Mouse (Mus musculus) ES-Bruce4 (cell line): Measurements from ENCODE around the gene Gpr62. TPM values are rescaled to one million over a fixed set of nuclear protein-coding genes. Genes with fewer than 3 reads are reported as not detected.

Experiments used
- H3K27ac ChIP-seq: 2 replicates; pipeline ENCODE4 v1.5.1; 2012; ENCODE audit warnings: low read length, inconsistent platforms; ENCODE audit not compliant: insufficient read depth
- H3K27me3 ChIP-seq: 2 replicates; pipeline ENCODE4 v1.6.1; 2012; ENCODE audit warnings: mild to moderate bottlenecking, low read length, inconsistent platforms; ENCODE audit not compliant: control insufficient read depth, poor library complexity, insufficient read depth, severe bottlenecking
- H3K36me3 ChIP-seq: 2 replicates; pipeline ENCODE4 v1.6.1; 2012; ENCODE audit warnings: inconsistent platforms, mild to moderate bottlenecking, low read length, moderate library complexity; ENCODE audit not compliant: control insufficient read depth, poor library complexity, insufficient read depth, severe bottlenecking
- H3K4me1 ChIP-seq: one replicate; pipeline ENCODE4 v1.8.1; 2011; ENCODE audit warnings: low read length; ENCODE audit not compliant: control insufficient read depth, insufficient read depth
- H3K4me3 ChIP-seq: 2 replicates; pipeline ENCODE4 v1.5.1; 2011; ENCODE audit warnings: low read depth, mild to moderate bottlenecking, low read length
- H3K9ac ChIP-seq: 2 replicates; pipeline ENCODE4 v1.6.1; 2012; ENCODE audit warnings: low read depth, mild to moderate bottlenecking, inconsistent platforms; ENCODE audit not compliant: poor library complexity, severe bottlenecking
- H3K9me3 ChIP-seq: replicated peaks from 2 replicates; pipeline ENCODE4 v1.6.1; 2012; ENCODE audit warnings: mild to moderate bottlenecking, low read length, inconsistent platforms; ENCODE audit not compliant: control insufficient read depth, poor library complexity, insufficient read depth, severe bottlenecking
- CTCF ChIP-seq: IDR thresholded peaks from one replicate; pipeline ENCODE4 v1.8.1; 2011; ENCODE audit warnings: low read depth, low read length
- EP300 ChIP-seq: IDR thresholded peaks from 2 replicates; pipeline ENCODE4 v1.6.1; 2011; ENCODE audit warnings: low read depth, low read length; ENCODE audit not compliant: insufficient read depth
- POLR2A ChIP-seq: IDR thresholded peaks from one replicate; pipeline ENCODE4 v1.8.1; 2011; ENCODE audit warnings: low read length; ENCODE audit not compliant: insufficient read depth
- polyA plus RNA-seq: library from polyadenylated mRNA; stranded (reverse); fragments of >200 nt; gene quantifications from 2 replicates; pipeline ENCODE4 v1.2.4, GENCODE M21; 2011; ENCODE audit warnings: low read depth; ENCODE audit not compliant: missing spikeins, insufficient read depth, insufficient read length

Gpr62 gene
- polyA plus RNA-seq, 1 experiment = 0.30 TPM

DNA sequence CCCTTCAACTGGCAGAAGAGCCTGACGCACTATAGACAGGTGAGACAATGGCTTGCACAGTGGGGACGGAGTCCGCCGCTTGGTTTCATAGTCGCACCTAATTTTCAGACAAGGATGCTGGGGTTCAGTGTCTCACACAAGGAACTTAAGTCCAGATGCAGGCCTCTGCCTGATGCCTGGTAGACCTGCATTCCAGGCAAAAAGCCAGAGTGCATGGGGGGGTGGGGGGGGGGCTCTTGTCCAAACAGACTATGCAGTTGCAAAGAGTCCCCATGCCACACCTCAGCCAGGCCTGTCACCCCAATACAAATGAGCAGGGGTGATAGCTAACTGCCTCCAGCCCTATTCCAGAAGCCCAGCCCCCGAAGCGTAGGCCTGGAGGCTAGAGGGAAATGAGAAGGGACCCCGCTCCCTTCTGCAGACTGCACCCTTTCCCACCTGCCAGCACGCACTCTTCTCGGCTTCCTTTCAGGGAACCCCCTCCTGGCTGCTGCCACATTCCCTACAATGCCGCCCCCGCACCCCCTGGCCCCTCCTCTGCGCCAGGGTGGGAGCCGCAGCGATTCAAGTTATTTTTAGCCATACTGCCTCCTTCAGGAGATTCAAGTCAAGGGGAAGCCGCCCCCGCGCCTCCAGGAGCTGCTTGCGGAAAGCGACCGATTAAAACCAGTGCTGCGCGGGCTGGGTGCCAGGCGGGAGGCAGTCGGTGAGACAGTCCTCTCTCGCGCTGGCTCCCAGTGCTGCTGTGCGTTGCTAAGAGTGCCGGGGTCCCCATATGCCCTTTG is 47.7 kb downstream of the Gpr62 start:
- Histone ChIP-seq H3K27ac (no peak overlapping the region), H3K4me1 (no peaks in the 10 kb centered on the region), H3K36me3 (no peaks in the 10 kb centered on the region), H3K4me3 (peak overlapping the region; percentile 14), H3K9ac (peak overlapping the region; percentile 9), H3K9me3 (no peaks in the 10 kb centered on the region), H3K27me3 (no peaks in the 10 kb centered on the region)
- TF ChIP-seq EP300 (no peak), CTCF (no peak), POLR2A (no peak)

GRCm38 (mm10) chr9:106416826-106417225 is 48.9 kb downstream of the Gpr62 start:
- Histone ChIP-seq H3K27ac (no peak overlapping the region), H3K36me3 (no peaks in the 10 kb centered on the region), H3K9me3 (no peaks in the 10 kb centered on the region), H3K4me1 (no peaks in the 10 kb centered on the region), H3K9ac (no peak overlapping the region), H3K27me3 (no peaks in the 10 kb centered on the region), H3K4me3 (no peak overlapping the region)
- TF ChIP-seq POLR2A (no peak), CTCF (no peak), EP300 (no peak)

Other genes starting within 250 kb of the Gpr62 start
- not detected in 2 replicates for gene Tlr9, start 243.3 kb downstream of the Gpr62 start, polyA plus RNA-seq
- 39.8 and 41.9 TPM in 2 replicates for gene Alas1, start 217.3 kb downstream of the Gpr62 start, polyA plus RNA-seq
- gene Poc1a, start 184.9 kb downstream of the Gpr62 start, polyA plus RNA-seq = 24.1 and 24.3 TPM in 2 replicates
- gene Dusp7, start 97.3 kb downstream of the Gpr62 start, polyA plus RNA-seq = 22.4 and 22.6 TPM in 2 replicates
- gene Rpl29, start 36.5 kb downstream of the Gpr62 start, polyA plus RNA-seq = 237 and 294 TPM in 2 replicates
- 33.9 and 36.0 TPM in 2 replicates for gene Acy1, start 27.6 kb downstream of the Gpr62 start, polyA plus RNA-seq
- 6.7 and 7.5 TPM in 2 replicates for gene Abhd14b, start 18.5 kb downstream of the Gpr62 start, polyA plus RNA-seq
- 35.1 and 35.5 TPM in 2 replicates for gene Abhd14a, start 18.3 kb downstream of the Gpr62 start, polyA plus RNA-seq
- gene Pcbp4, start 12.6 kb downstream of the Gpr62 start, polyA plus RNA-seq = 99.2 and 115 TPM in 2 replicates
- gene Rrp9, start 10.0 kb upstream of the Gpr62 start, polyA plus RNA-seq = 82.1 and 89.4 TPM in 2 replicates
- gene Parp3, start 11.0 kb upstream of the Gpr62 start, polyA plus RNA-seq = 5.1 and 8.0 TPM in 2 replicates
- gene Iqcf1, start 34.0 kb upstream of the Gpr62 start, polyA plus RNA-seq = not detected in 2 replicates
- not detected in 2 replicates for gene Iqcf5, start 48.6 kb upstream of the Gpr62 start, polyA plus RNA-seq
- not detected in 2 replicates for gene Iqcf3, start 95.7 kb upstream of the Gpr62 start, polyA plus RNA-seq
- gene Iqcf4, start 105.1 kb upstream of the Gpr62 start, polyA plus RNA-seq = not detected in 2 replicates
- not detected in 2 replicates for gene Iqcf6, start 160.6 kb upstream of the Gpr62 start, polyA plus RNA-seq
- gene Grm2, start 190.1 kb upstream of the Gpr62 start, polyA plus RNA-seq = not detected in 2 replicates
- 30.8 and 38.7 TPM in 2 replicates for gene Tex264, start 220.0 kb upstream of the Gpr62 start, polyA plus RNA-seq